Mouse (Mus musculus) lung, embryonic 14.5 days (tissue): ENCODE data around the gene Fam90a1a. TPM values are rescaled to one million over a fixed set of nuclear protein-coding genes. Genes with fewer than 3 reads are reported as not detected.
"Not testable (repeated sequence)": the region's sequence is repeated elsewhere in the genome, so short reads cannot be mapped to it uniquely, and the experiment has no call there.

Experiments used
- ATAC-seq: fragments of 200-750 bp; cut with Nextera tagmentation; 2 replicates; pipeline ENCODE4 v1.8.0; 2017; ENCODE audit warnings: mild to moderate bottlenecking, moderate TSS enrichment, moderate library complexity; ENCODE audit not compliant: insufficient read depth
- DNase-seq: peaks from one replicate; pipeline ENCODE4 v3.0.0-alpha.2; 2015
- H3K27ac ChIP-seq: fragments of 300-500 bp; sonication (generic); 2 replicates; pipeline ENCODE4 v1.5.1; 2014; ENCODE audit warnings: low read depth, mild to moderate bottlenecking, moderate library complexity
- H3K27me3 ChIP-seq: fragments of 300-500 bp; sonication (generic); 2 replicates; pipeline ENCODE4 v1.6.1; 2014; ENCODE audit warnings: low read length, control low read depth; ENCODE audit not compliant: insufficient read depth
- H3K36me3 ChIP-seq: fragments of 300-500 bp; sonication (generic); 2 replicates; pipeline ENCODE4 v1.6.1; 2014; ENCODE audit warnings: control low read depth; ENCODE audit not compliant: insufficient read depth
- H3K4me1 ChIP-seq: fragments of 300-500 bp; sonication (generic); 2 replicates; pipeline ENCODE4 v1.6.1; 2014; ENCODE audit warnings: antibody characterized with exemption, control low read depth; ENCODE audit not compliant: insufficient read depth
- H3K4me2 ChIP-seq: fragments of 300-500 bp; sonication (generic); 2 replicates; pipeline ENCODE4 v1.6.1; 2014; ENCODE audit warnings: mild to moderate bottlenecking
- H3K4me3 ChIP-seq: fragments of 300-500 bp; sonication (generic); 2 replicates; pipeline ENCODE4 v1.5.1; 2014; ENCODE audit warnings: low read depth, low read length
- H3K9ac ChIP-seq: fragments of 300-500 bp; sonication (generic); 2 replicates; pipeline ENCODE4 v1.6.1; 2014
- H3K9me3 ChIP-seq: fragments of 300-500 bp; sonication (generic); 2 replicates; pipeline ENCODE4 v1.6.1; 2016; ENCODE audit warnings: low read depth, low read length, control low read depth
- CTCF ChIP-seq: IDR thresholded peaks from 2 replicates; pipeline ENCODE4 v1.5.1; 2016; ENCODE audit warnings: antibody characterized with exemption, low read depth
- WGBS: fragments of 180-500 bp; shearing (Covaris S2); extraction: QIAGEN DNeasy Blood & Tissue Kit; methylation state at CpG from one replicate; pipeline ENCODE4 v1.1.7; 2014; 5-methylcytosine and 5-hydroxymethylcytosine counted together
- polyA plus RNA-seq: library from polyadenylated mRNA; unstranded; fragments of >200 nt; fragmentation: Nextera tagmentation; extraction: Ambion mirVana; gene quantifications from 2 replicates; pipeline ENCODE4 v1.2.1, GENCODE M21; 2014

The Fam90a1a gene
- polyA plus RNA-seq, result not detected in 2 replicates

DNA sequence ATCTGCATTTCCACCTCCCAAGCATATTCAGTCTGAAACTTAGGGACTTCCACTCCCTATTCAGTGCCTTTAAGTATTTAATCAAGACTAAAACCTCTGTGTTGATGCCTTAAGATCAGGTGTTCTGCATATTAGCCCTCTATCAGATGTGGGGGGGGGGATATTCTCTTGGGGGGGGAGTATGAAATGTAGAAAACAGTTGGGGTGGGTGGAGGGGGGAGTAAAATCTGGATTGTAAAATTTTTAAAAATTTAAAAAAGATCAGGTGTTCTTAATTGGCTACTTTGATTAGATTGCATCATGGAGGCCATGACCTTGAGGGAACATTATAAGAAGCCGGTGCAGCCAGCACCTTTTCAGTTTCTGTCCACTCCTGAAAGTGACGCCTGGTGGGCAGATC, at the start of gene Fam90a1a:
Gene Fam90a1a, plus strand, starts transcription at position 301 of the 400 bp plus-strand sequence.
- 78% methylated on average over 2 of the region's 2 CpGs for WGBS
- Histone ChIP-seq H3K9me3 (no peaks in the 10 kb centered on the region), H3K4me3 (no peak within 1 kb of the TSS), H3K9ac (no peak within 1 kb of the TSS), H3K4me1 (no peaks in the 10 kb centered on the region), H3K4me2 (no peak within 1 kb of the TSS), H3K27ac (no peak within 1 kb of the TSS), H3K36me3 (no peaks in the 10 kb centered on the region), H3K27me3 (no peaks in the 10 kb centered on the region)
- DNase-seq, result no peak
- ATAC-seq, result no peak
- no peak for TF ChIP-seq CTCF

GRCm38 (mm10) chr8:21911931-21912330, 46.6 kb upstream of the Fam90a1a start:
- Histone ChIP-seq H3K36me3 (no peaks in the 10 kb centered on the region), H3K4me1 (no peaks in the 10 kb centered on the region), H3K4me2 (no peak overlapping the region), H3K27ac (no peak overlapping the region), H3K4me3 (no peak overlapping the region), H3K9me3 (no peaks in the 10 kb centered on the region), H3K27me3 (no peaks in the 10 kb centered on the region), H3K9ac (no peak overlapping the region)
- no peak for ATAC-seq
- no peak for TF ChIP-seq CTCF
- DNase-seq, result no peak
- 24% methylated on average over 1 of the region's 1 CpGs for WGBS

DNA sequence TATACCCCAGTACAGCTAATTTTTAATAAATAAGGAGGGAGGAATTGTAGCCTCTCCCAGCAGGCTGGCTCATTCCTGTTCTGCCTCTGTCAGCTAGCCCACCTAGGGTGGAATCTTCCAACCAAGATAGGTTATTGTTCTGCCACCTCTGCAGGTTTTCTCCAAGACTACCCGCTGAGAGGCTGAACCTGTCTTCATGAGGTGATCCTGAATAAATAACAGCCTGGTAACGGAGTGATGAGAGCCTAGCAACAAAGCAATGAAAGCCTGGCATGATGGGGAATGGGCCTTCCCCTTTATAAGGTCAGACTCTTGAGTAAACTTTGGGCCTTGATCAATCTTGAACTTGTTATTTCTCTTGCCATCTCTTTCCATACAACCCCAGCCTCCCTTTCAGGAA, 46.0 kb upstream of the Fam90a1a start:
- no peak overlapping the region for H3K27ac ChIP-seq
- 23% methylated on average over 2 of the region's 2 CpGs for WGBS
- no peaks in the 10 kb centered on the region for H3K27me3 ChIP-seq
- DNase-seq (no peak), ATAC-seq (no peak)
- H3K4me1 ChIP-seq, result no peaks in the 10 kb centered on the region
- no peaks in the 10 kb centered on the region for H3K9me3 ChIP-seq
- no peaks in the 10 kb centered on the region for H3K36me3 ChIP-seq
- no peak overlapping the region for H3K4me3 ChIP-seq
- no peak overlapping the region for H3K9ac ChIP-seq
- no peak for TF ChIP-seq CTCF
- no peak overlapping the region for H3K4me2 ChIP-seq

GRCm38 (mm10) chr8:21915625-21916024, 42.9 kb upstream of the Fam90a1a start:
- H3K4me2 ChIP-seq, result no peak overlapping the region
- H3K4me3 ChIP-seq, result no peak overlapping the region
- ATAC-seq (no peak), DNase-seq (no peak)
- TF ChIP-seq CTCF, result no peak
- no peaks in the 10 kb centered on the region for H3K27me3 ChIP-seq
- no peaks in the 10 kb centered on the region for H3K4me1 ChIP-seq
- WGBS, result 66% methylated on average over 3 of the region's 3 CpGs
- no peaks in the 10 kb centered on the region for H3K9me3 ChIP-seq
- H3K27ac ChIP-seq, result no peak overlapping the region
- no peaks in the 10 kb centered on the region for H3K36me3 ChIP-seq
- no peak overlapping the region for H3K9ac ChIP-seq

DNA sequence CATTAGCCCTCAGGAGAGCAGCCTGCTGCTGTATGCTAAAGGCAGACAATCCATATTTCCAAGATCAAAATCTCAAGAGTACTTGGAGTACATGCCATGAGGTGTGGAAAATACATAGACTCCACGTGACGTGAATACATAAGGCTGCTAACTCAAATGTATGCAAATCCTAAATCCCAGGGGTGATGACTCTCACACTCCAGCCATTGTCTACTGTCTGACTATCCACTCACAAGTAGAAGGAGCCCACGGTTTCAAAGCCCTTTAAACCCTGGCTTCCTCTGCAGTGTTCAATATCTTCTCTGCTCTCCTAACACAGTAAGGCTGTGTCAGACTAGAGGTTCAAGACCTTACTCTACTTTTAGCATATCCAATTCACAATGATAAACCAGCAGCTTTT, 27.8 kb upstream of the Fam90a1a start:
- not testable (repeated sequence) for H3K4me2 ChIP-seq, DNase-seq, H3K4me3 ChIP-seq, H3K9me3 ChIP-seq, H3K27ac ChIP-seq, H3K27me3 ChIP-seq, ATAC-seq, H3K4me1 ChIP-seq, H3K9ac ChIP-seq, H3K36me3 ChIP-seq
- WGBS, result 78% methylated on average over 3 of the region's 3 CpGs

DNA sequence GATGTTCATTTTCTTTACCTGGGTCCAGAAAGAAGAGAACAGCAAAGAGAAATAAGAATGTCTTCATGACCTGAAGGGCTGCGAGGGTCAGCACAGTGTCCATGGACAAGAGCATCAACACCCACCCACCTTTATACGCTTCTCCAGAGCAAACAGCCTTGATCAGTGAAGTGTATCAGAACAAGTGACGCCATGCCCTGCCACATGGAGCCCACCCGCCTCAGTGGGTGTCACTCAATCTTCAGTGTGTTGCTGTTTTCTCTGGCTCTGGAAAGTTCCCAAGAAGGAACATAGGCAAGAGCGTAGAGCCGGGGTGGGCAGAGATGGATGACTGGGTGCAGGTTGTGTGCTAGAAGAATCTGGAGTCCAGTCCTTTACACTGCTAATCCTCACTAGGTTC, 25.9 kb upstream of the Fam90a1a start, which contains the start of gene Defb15:
Gene Defb15, minus strand, starts transcription at position 101 of the 400 bp plus-strand sequence.
- Histone ChIP-seq H3K9ac (no peak within 1 kb of the TSS), H3K27ac (no peak within 1 kb of the TSS), H3K4me3 (no peak within 1 kb of the TSS), H3K27me3 (no peaks in the 10 kb centered on the region), H3K4me2 (no peak within 1 kb of the TSS), H3K36me3 (no peaks in the 10 kb centered on the region), H3K9me3 (no peaks in the 10 kb centered on the region), H3K4me1 (no peaks in the 10 kb centered on the region)
- DNase-seq, result no peak
- no peak for TF ChIP-seq CTCF
- 88% methylated on average over 6 of the region's 6 CpGs for WGBS
- no peak for ATAC-seq

DNA sequence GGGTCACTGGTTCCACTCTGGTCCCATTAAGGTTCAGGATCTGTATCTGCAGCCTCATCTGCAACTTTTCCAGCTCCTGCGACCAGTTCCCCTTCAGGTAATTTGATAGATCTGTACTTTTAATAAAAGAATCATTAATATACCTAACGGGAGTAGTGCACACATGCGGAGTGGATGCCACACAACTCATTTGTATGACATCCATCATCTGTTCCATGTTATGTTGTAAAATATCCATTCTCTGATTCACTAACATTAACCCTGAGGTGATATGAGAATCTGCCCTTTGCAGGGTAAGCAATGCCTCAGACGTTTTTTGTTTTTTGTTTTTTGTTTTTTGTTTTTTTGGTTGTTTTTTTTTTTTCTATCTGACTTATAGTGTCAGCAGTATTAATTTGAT, 20.5 kb upstream of the Fam90a1a start, which contains the start of gene Defb35:
Gene Defb35, plus strand, starts transcription at position 301 of the 400 bp plus-strand sequence.
- not testable (repeated sequence) for ATAC-seq, H3K4me1 ChIP-seq, H3K27me3 ChIP-seq, H3K4me3 ChIP-seq, H3K27ac ChIP-seq, DNase-seq, H3K9me3 ChIP-seq, H3K9ac ChIP-seq, H3K36me3 ChIP-seq, H3K4me2 ChIP-seq
- WGBS, result 81% methylated on average over 4 of the region's 4 CpGs

- Histone ChIP-seq H3K4me3 (no peak within 1 kb of the TSS), H3K4me2 (no peak within 1 kb of the TSS), H3K9ac (no peak within 1 kb of the TSS), H3K36me3 (no peaks in the 10 kb centered on the region), H3K4me1 (no peaks in the 10 kb centered on the region), H3K27me3 (no peaks in the 10 kb centered on the region), H3K27ac (no peak within 1 kb of the TSS), H3K9me3 (no peaks in the 10 kb centered on the region)
- ATAC-seq (no peak), DNase-seq (no peak)
- no peak for TF ChIP-seq CTCF
- WGBS, result 83% methylated on average over 6 of the region's 6 CpGs
Observed at GRCm38 (mm10) chr8:21946462-21946861, 12.1 kb upstream of the Fam90a1a start, which contains the start of gene Defb13. TSS of gene Defb13 (plus strand) at chr8:21946762.
